Mouse (Mus musculus): ENCODE measurements around the gene Zfp462.
"Not testable (repeated sequence)": the region's sequence is repeated elsewhere in the genome, so short reads cannot be mapped to it uniquely, and the experiment has no call there.

Zfp462 gene

DNA sequence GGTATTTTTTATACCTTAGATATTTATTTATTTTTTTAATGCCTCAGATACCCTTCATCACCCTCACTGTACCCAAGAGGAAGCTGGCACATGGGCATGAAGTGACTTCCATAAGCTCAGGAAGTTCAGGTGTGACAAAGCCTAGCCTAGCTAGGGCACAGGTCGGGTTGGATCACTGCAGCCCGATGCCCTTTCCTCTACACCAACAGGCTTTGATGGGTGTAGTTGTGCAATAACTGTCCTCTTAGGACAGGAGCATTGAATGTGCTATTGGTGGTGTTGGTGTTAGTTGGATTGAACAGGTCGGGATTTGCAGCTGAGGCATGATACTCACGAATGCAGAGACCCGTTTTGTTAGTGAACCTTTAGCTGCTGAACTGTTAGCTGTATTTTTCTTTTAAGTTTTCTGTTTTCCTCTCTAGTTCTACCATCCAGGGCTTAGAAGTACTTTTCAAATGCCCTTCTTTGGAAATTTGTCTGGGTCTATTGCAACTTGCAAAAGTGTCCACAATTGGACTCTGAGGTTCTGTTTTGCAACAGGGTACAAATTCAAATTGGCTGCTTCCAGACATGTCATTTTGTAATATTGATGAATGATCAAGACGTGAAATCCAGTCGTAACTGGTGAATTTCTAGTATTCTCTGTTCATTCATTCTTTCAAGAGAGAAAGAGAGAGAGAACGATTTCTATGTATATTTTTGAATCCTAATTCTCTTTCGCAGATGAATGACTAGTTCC, 9.0 kb downstream of the Zfp462 start:
- DNase-seq, result no peak

DNA sequence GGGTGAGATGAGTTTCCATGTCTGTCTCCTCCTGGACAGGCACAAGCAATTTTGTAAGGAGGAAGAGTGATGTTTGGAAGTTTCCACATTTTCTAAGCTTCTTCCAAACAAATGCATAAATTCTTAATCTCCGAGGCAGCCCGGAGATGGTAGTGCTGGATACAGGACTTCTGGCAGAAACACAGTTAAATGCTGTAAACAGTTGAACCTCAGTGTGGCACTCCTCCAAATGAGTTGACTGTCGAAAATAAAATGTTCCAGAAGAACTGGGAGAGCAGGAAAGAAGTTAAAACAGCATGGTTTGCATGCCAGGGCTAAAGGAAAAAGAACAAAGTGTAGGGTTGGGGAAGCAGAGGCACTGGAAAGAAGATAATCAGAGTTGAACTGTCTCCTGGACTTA, 9.6 kb downstream of the Zfp462 start:
- peak; percentile 33 for DNase-seq

GRCm38 (mm10) chr4:54960776-54961175, 15.9 kb downstream of the Zfp462 start:
- peak; percentile 41 for DNase-seq

- no peak for DNase-seq
Measured at GRCm38 (mm10) chr4:54962141-54962540, 17.3 kb downstream of the Zfp462 start.

DNA sequence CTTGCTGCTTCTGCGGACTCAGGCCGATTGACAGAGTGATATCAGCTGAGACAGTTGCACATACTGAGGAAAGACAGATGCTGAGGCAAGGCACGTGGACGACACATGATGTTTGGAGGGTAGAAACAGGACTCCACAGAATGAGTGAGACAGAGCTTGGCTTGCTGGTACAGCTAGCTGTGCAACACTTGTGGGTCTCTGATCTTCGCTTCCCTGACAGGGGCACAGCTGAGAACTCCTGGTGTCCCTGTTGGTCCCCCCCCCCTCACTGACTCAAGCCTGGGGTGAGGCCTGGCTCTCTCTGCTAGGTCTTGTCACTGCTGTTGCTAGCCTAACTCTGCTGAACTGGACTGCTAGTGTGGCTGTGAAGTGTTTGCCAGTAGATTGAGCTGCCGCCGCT, 18.7 kb downstream of the Zfp462 start:
- no peak for DNase-seq

DNA sequence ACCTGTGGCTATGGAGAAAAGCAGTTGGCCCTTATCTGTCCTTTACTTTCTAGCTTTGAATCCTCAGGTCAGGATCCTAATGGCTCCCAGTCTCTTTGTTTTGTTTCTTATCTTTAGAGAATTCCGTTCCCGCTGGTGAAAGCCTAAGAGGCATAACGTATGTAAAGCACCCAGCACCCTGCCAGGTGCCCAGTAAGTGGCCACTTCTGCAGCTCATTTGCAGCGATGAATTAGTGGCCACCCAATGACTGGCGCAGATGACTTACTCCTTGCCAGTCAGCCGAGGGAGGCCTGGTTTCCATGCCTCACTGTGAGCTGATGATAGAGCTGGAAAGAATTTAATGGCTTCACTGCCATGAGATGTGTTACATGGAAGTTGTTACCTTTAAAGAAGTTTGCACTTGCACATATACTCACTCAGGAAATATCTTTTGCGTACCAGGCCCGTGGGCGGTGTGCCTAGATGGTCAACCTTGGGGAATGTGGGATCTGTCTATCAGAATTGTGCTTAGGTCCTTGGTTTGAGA, 20.4 kb downstream of the Zfp462 start:
- DNase-seq, result no peak

- DNase-seq, result peak; percentile 85
Measured at GRCm38 (mm10) chr4:54966161-54966806, 21.4 kb downstream of the Zfp462 start.

GRCm38 (mm10) chr4:54967166-54967565, 22.3 kb downstream of the Zfp462 start:
- DNase-seq, result no peak

DNA sequence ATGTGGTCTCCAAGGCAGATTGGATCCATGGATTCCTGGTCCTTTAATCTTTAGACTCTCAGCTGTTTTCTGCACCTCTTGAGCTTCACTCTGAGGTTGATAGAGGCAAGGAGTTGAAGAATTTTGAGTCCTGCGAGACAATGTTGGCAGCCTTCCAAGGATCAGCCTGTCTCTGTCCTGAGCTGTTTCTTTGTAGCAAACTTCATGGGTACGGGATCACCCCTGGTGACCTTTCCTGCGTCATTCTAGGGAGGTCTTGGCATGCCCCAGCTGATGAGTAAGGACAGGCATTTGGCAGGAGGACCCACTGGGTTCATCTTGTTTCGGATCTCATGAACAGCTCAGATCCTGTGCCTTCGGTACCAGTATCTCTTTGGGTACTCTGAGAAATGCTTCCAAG, 22.9 kb downstream of the Zfp462 start:
- peak; percentile 75 for DNase-seq

DNA sequence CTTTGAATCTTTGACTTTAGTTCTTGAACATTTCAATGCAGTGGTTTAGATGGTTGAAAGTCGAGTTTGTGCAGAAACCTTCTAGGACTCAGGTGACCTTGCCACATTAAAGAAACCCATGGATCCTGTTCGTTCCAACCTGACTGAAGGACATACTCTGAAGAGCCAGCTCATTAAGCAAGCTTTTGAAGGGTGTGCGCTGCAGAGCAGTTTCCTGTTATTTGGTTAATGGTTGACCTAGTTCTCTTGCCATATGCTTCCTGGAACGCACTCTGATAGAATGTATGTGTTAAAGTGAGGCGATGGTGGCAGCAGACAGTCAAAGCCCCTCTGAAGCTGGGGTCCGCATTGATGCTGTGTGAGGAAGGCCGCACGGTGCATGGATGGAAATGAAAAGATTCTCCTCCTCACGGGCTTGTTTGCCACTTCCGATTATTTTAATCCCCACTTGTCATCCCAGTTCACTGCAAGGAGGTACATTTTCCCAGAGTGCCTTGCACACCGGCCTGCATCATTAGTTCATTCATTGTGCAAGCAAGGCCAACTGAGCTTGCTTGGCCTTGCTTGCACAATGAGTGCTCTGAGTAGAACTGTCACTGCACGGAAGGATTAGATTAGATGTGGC, 24.9 kb downstream of the Zfp462 start:
- DNase-seq, result no peak

- no peak for DNase-seq
Measured at GRCm38 (mm10) chr4:54971386-54971785, 26.5 kb downstream of the Zfp462 start.

GRCm38 (mm10) chr4:54972096-54972495, 27.2 kb downstream of the Zfp462 start:
- no peak for DNase-seq

DNA sequence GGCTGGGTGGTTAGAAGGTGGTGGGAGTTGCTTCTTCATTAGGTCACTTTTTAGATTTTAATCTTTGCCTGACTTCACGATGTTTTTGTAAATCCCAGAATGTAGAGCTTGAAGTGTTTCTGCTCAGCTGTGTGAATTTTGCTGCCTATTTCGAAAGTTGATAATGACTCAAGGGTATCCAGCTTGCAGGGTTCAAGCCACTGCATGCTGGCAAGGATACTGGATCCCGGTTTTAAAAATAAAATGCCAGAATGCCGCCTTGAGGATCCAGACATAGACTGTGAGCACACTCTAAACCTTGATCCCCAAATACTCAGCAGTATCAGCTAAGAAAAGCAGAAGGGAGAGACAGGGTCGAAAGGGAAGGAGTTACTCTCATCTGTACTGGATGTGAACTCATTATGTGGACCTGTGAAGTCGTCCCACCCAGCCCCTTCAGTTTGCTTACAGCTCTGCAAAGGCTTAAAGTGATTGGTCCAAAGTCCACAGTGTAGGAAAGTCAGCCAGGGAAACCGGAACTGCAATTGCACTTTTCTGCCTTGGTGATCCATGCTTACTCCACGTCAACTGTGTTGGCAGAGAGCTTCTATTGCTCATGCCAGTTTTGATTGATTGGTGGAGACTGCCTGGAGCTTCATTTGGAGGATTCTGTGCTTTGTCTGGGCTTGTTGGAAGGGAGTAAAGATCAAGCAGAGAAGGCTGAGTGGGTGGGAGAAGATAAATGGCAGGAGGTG, 28.1 kb downstream of the Zfp462 start:
- peak; percentile 67 for DNase-seq

- DNase-seq, result peak; percentile 58
Measured at GRCm38 (mm10) chr4:54979771-54980472, 35.1 kb downstream of the Zfp462 start.

DNA sequence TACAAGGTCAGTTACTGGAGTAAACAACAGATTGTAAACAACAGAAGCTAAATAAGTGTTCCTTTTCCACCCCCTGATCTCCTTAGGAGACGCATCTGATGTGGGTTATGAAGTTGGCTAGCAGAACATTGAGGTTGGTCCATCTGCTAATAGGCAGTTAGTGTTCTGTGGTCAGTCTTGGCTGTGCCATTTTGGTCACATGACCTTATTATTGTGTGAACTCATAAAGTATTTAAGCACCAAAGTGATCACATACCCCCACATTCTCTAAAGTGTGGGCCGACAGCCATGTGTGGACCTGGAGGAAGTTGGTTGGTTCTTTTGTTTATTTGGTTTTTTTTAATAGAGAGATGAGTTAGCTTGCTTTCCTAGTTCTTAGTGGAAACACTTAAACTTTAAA, 39.7 kb downstream of the Zfp462 start:
- no peak for DNase-seq

GRCm38 (mm10) chr4:54986671-54987070, 41.8 kb downstream of the Zfp462 start:
- DNase-seq, result peak; percentile 28

DNA sequence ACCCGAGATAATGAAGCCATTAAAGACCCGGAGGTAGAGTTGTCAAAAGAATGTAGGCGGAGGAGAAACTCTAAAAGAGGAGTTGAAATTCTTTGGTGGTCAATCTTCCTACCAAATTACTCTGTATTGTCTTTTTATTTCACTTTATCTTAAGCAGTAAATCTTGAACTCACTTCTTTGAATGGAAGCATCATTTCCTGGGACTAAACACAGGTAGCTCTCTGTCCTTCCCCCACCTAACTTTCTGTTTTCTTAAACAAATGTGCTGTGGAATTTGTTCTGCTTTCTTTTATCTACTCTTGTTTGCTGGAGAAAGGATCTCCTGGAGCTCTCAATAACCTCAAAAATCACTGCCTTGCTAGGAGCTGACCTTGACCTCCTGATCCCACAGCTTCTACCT, 42.4 kb downstream of the Zfp462 start:
- no peak for DNase-seq

GRCm38 (mm10) chr4:54987926-54988325, 43.1 kb downstream of the Zfp462 start:
- no peak for DNase-seq

DNA sequence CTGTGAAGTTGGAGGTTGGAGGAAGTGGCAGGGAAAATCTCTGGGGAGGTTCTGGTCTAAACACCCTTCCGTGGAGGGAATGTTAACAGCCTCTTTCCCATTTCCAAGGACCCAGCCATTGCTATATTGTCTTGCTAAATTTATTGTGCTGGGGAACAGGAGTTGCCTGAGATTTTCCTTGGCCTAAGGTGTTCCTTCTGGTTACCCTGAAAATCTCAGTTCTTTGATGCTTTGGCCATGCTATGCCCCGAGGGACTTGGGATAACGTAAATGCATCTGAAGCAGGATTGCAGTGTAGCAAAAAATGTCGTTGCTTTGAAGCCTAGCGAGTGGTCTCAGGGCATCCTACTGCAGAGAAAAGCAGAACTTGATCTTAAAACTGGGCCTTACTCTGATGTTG, 47.1 kb downstream of the Zfp462 start:
- no peak for DNase-seq

DNA sequence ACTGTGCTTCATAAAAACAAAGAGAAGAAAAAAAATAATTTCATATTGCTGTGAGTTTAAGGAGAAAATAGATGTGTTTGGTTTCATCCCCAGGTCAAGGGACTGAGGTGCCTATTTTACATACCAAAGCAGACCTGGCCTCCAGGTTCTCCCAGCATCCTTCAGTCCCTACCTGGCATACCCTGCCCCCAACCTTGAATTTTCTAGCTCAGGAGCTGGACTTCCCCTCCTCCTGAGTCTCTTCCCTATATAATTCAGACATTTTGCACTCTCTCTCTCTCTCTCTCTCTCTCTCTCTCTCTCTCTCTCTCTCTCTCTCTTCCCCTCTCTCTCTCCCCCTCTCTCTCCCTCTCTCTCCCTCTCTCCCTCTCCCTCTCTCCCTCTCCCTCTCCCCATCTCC, 48.2 kb downstream of the Zfp462 start:
- DNase-seq, result not testable (repeated sequence)

- no peak for DNase-seq
Measured at GRCm38 (mm10) chr4:54995258-54995657, 50.4 kb downstream of the Zfp462 start.

DNA sequence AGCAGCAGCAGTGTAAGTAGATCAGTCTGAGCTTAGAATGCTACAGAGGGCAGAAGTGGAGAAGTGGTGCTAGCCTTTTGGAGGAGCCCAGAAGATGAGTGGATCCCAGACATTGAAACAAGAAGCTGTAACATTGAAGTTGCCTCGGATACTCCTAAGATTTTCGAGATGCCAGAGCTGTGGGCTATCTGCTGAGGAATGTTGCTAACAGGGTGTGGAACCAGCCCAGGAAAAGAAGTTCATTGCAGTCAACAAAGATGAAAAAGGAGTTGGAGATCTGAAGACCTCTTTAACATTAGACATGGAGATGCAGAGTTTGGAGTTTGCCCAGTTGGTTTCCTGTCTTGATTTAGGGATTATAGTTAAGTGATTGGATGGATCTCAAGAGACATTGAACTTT, 51.2 kb downstream of the Zfp462 start:
- no peak for DNase-seq
